Mouse (Mus musculus): ENCODE measurements around the gene Gse1. TPM values are rescaled to one million over a fixed set of nuclear protein-coding genes. Genes with fewer than 3 reads are reported as not detected.

Gene Gse1
- polyA plus RNA-seq, 1 experiment from 2014 or later: 25.3 TPM

DNA sequence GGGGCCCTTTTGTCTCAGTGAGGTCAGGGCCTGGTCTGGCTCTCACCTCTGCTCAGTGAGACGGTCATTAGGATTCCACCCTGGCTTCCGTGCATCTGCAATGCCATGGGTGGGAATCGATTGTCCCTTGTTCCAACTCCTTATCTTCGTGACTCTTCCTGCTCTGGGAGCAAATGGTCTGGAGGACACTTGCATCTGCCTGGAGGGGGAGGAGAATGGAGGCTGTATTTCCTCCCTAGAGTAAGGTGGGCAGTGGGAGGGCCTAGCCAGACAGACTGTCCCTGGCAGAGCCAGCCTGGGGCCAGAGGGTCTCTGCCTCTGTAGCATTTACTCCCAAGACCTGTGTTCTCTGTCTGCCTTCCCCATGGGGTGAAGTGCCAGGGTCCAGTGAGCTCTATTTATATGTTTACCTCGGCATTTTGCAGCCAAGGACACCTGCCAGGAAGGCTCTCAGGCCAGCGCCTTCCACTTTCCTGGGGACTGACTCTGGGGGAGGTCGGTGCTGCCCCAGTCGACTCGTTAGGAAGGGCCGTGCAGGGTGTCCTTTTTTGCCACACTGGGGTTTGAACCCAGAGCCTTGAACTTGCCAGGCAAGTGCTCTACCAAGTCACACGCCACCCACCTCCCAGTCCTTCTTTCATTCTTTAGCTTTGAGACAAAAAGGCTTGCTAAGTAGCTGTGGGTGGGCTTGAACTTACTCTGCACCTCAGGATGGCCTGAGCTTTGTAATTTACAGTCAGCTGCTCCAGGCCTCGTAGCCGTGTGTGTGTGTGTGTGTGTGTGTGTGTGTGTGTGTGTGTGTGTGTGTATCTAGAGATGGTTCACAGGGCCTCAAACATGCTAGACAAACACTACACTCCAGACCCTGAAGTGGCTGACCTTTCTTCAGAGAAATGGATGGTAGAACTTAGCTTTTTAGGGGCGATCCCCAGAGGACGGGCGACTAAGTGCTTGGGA is 265.5 kb downstream of the Gse1 start:
- WGBS: 57% methylated on average over 16 of the region's 16 CpGs
- peak overlapping the region; percentile 98 for H3K4me3 ChIP-seq (ENCODE audit: low read depth, low read length)
- H3K9ac ChIP-seq (ENCODE audit: low read depth, low read length): peak overlapping the region; percentile 32
- peaks cover 85% of the 10 kb centered on the region for H3K4me1 ChIP-seq (replicated peaks; ENCODE audit: control insufficient read depth, insufficient read depth, low read length)
- no peaks in the 10 kb centered on the region for H3K9me3 ChIP-seq (ENCODE audit: control insufficient read depth, low read length)
- peak overlapping the region; percentile 98 for H3K4me2 ChIP-seq
- no peak for DNase-seq (ENCODE audit: low spot score)
- no peaks in the 10 kb centered on the region for H3K36me3 ChIP-seq (ENCODE audit: control insufficient read depth, insufficient read depth, low read length)
- no peaks in the 10 kb centered on the region for H3K27me3 ChIP-seq (replicated peaks; ENCODE audit: control insufficient read depth, insufficient read depth, low read length)
- no peak for ATAC-seq (replicated peaks; ENCODE audit: low FRiP score)
- H3K27ac ChIP-seq (ENCODE audit: low read depth, low read length): peak overlapping the region; percentile 47

DNA sequence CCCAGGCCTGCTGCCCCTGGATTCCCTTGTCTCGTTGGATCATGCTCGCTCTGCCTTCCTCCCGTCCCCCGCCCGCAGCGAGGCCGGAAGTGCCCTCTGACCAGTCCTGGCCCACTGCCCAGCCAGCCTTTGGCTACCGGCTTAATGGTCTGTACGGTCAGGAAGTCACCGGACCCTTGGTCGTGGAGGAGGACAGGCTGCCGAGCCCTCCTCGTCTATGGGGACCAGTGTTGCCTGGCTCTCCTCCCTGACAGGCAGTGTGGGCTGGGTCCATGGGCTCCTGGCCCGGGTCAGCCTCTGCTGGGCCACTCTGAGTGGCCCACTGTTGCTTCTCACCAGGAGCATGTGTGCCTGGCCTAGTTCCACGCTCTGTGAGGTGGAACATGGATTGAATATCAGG is 266.6 kb downstream of the Gse1 start:
- Histone ChIP-seq H3K36me3 (ENCODE audit: control insufficient read depth, insufficient read depth, low read length) (no peaks in the 10 kb centered on the region), H3K4me2 (peak overlapping the region; percentile 98), H3K4me1 (replicated peaks; ENCODE audit: control insufficient read depth, insufficient read depth, low read length) (peaks cover 95% of the 10 kb centered on the region), H3K27ac (ENCODE audit: low read depth, low read length) (peak overlapping the region; percentile 78), H3K4me3 (ENCODE audit: low read depth, low read length) (peak overlapping the region; percentile 29), H3K27me3 (replicated peaks; ENCODE audit: control insufficient read depth, insufficient read depth, low read length) (no peaks in the 10 kb centered on the region), H3K9ac (ENCODE audit: low read depth, low read length) (peak overlapping the region; percentile 32), H3K9me3 (ENCODE audit: control insufficient read depth, low read length) (no peaks in the 10 kb centered on the region)
- WGBS: 51% methylated on average over 15 of the region's 15 CpGs
- ATAC-seq (replicated peaks; ENCODE audit: low FRiP score): no peak
- DNase-seq (ENCODE audit: low spot score): no peak

DNA sequence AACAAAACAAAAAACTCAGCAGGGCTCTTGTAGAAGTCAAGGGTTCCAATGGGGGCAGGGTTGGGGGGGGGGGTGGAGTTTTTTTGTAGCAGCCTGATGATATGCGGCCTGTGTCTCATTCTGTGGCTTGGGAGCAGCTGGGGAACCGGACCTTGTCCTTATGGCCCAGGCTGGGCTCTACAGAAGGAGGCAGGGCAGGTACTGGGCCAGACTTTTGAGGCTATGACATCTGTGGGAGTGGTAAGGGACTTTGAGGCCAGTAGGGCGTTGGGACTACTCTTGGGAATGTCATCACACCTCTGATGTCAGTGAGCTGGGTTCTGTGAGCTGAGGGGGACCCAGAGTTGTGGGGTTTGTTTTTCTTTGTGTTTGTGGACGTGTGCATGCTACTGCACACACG is 267.2 kb downstream of the Gse1 start:
- peak overlapping the region; percentile 98 for H3K4me2 ChIP-seq
- no peaks in the 10 kb centered on the region for H3K27me3 ChIP-seq (replicated peaks; ENCODE audit: control insufficient read depth, insufficient read depth, low read length)
- H3K27ac ChIP-seq (ENCODE audit: low read depth, low read length): peak overlapping the region; percentile 78; the same call in 1 of the 2 replicates
- 0 out of 2 replicates have a peak overlapping the region, but pooled peaks have one; percentile 29 for H3K4me3 ChIP-seq (ENCODE audit: low read depth, low read length)
- H3K36me3 ChIP-seq (ENCODE audit: control insufficient read depth, insufficient read depth, low read length): no peaks in the 10 kb centered on the region
- no peaks in the 10 kb centered on the region for H3K9me3 ChIP-seq (ENCODE audit: control insufficient read depth, low read length)
- ATAC-seq (replicated peaks; ENCODE audit: low FRiP score) (no peak), DNase-seq (ENCODE audit: low spot score) (no peak)
- H3K4me1 ChIP-seq (replicated peaks; ENCODE audit: control insufficient read depth, insufficient read depth, low read length): peaks cover 96% of the 10 kb centered on the region
- H3K9ac ChIP-seq (ENCODE audit: low read depth, low read length): no peak overlapping the region
- WGBS: 64% methylated on average over 5 of the region's 5 CpGs

DNA sequence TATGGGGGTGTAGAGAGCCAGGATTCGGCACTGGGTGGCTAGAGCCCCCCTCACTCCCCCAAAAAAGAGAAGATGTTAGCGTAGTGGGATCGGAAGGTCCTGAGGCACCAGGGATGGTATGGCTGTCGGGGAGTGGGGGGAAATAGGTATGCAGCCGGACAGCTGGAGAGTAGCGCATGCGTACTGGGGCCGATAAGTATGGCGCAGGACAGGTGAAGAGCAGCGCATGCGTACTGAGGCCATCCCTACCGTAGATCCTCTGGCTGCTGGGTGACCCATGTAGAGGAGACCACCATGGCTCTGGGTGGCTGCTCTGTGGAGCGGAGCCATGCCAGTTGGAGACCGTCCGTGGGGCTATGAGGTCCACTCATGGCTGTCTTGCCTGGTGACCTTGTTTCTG is 268.2 kb downstream of the Gse1 start:
- Histone ChIP-seq H3K36me3 (ENCODE audit: control insufficient read depth, insufficient read depth, low read length) (no peaks in the 10 kb centered on the region), H3K9ac (ENCODE audit: low read depth, low read length) (peak overlapping the region; percentile 61; the same call in 1 of the 2 replicates), H3K4me3 (ENCODE audit: low read depth, low read length) (no peak overlapping the region), H3K27ac (ENCODE audit: low read depth, low read length) (peak overlapping the region; percentile 90; the same call in 1 of the 2 replicates), H3K4me1 (replicated peaks; ENCODE audit: control insufficient read depth, insufficient read depth, low read length) (peaks cover 96% of the 10 kb centered on the region), H3K4me2 (peak overlapping the region; percentile 97), H3K9me3 (ENCODE audit: control insufficient read depth, low read length) (no peaks in the 10 kb centered on the region), H3K27me3 (replicated peaks; ENCODE audit: control insufficient read depth, insufficient read depth, low read length) (no peaks in the 10 kb centered on the region)
- WGBS: 92% methylated on average over 15 of the region's 15 CpGs
- no peak for ATAC-seq (replicated peaks; ENCODE audit: low FRiP score)
- DNase-seq (ENCODE audit: low spot score): no peak

DNA sequence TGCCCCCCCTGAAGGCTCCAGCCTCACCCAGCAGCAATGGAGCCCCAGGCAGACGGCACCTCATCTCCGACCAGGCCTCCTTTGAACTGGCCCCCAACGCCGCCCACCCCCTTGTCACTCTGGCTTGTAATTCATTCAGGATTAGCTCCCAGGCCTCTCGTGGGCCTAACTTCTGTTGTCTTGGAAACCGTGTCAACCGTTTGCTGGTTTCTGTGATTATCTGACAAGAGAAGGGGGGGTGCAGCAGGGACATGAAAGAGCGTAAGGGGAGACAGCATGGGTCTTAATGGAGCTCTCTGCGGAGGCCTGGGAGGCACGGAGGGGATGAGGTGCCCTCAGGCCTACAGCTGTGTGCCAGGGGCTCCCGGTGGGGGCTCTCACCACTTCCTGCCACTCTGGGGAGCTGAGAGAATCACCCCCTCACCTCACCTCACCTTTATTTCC is 269.3 kb downstream of the Gse1 start:
- Histone ChIP-seq H3K27ac (ENCODE audit: low read depth, low read length) (peak overlapping the region; percentile 90), H3K9ac (ENCODE audit: low read depth, low read length) (peak overlapping the region; percentile 61), H3K9me3 (ENCODE audit: control insufficient read depth, low read length) (no peaks in the 10 kb centered on the region), H3K4me2 (peak overlapping the region; percentile 97), H3K36me3 (ENCODE audit: control insufficient read depth, insufficient read depth, low read length) (no peaks in the 10 kb centered on the region), H3K27me3 (replicated peaks; ENCODE audit: control insufficient read depth, insufficient read depth, low read length) (no peaks in the 10 kb centered on the region), H3K4me3 (ENCODE audit: low read depth, low read length) (peak overlapping the region; percentile 60), H3K4me1 (replicated peaks; ENCODE audit: control insufficient read depth, insufficient read depth, low read length) (peaks cover 96% of the 10 kb centered on the region)
- WGBS: 17% methylated on average over 11 of the region's 11 CpGs
- no peak for DNase-seq (ENCODE audit: low spot score)
- peak; percentile 13 for ATAC-seq (replicated peaks; ENCODE audit: low FRiP score)

DNA sequence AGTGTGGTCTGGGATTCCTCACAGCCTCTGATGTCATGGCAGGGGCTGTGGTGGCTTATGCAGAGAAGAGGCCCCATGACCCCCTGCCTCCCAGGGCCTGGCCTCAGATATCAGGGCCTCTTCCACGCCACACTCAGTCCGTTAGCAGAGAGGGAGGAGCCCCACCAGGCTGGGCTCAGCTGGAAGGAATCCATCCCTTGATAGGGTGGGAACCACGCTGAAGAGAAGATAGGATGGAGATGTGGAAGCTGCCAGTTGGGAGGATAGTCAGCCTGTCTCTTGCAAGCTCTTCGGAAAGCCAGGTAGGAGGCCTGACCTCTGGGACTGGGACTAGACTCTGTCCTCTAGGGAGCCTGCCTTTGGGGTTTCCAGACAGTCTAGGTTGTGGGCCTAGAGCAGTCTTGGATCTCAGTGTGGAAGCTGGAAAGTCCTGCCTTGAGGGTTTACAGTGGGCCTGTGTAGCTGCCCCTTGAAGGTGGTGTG is 270.1 kb downstream of the Gse1 start:
- H3K9me3 ChIP-seq (ENCODE audit: control insufficient read depth, low read length): no peaks in the 10 kb centered on the region
- H3K4me2 ChIP-seq: peak overlapping the region; percentile 97
- H3K27ac ChIP-seq (ENCODE audit: low read depth, low read length): peak overlapping the region; percentile 90
- H3K9ac ChIP-seq (ENCODE audit: low read depth, low read length): peak overlapping the region; percentile 61
- H3K27me3 ChIP-seq (replicated peaks; ENCODE audit: control insufficient read depth, insufficient read depth, low read length): no peaks in the 10 kb centered on the region
- ATAC-seq (replicated peaks; ENCODE audit: low FRiP score): peak; percentile 86
- peak overlapping the region; percentile 60 for H3K4me3 ChIP-seq (ENCODE audit: low read depth, low read length)
- 7% methylated on average over 4 of the region's 4 CpGs for WGBS
- H3K4me1 ChIP-seq (replicated peaks; ENCODE audit: control insufficient read depth, insufficient read depth, low read length): peaks cover 96% of the 10 kb centered on the region
- peak; percentile 70 for DNase-seq (ENCODE audit: low spot score)
- no peaks in the 10 kb centered on the region for H3K36me3 ChIP-seq (ENCODE audit: control insufficient read depth, insufficient read depth, low read length)

DNA sequence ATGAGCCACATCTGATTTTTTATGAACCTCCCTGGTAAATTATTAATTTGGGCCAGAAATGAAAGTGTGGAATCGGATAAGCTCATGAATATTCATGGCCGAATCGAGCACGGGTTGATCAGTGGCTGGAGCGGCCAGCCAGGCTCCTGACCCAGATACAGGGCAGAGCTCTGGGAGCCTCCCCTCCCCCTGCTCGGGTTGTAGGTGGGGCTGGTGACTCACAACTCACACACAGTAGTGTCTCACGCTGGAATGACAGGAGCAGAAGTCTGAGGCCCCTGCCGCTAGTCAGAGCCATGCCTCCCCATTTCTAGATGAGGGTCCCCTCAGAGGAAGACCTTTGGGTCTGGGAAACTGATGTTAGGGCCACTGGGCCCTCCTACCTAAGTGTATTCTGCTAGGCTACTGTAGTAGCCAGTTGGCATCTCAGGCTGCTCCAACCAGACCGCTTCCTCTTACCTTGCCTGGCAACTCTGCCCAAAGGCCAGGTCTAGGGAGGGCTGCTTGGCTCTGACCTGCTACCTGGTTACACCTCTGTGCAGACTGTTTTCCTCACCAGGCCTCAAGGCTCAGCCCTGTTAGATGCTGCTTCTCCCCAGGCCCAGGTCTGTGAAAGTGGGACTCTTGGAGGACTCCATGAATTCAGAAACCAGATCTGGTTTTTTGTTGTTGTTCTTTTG is 270.8 kb downstream of the Gse1 start:
- Histone ChIP-seq H3K9ac (ENCODE audit: low read depth, low read length) (peak overlapping the region; percentile 61), H3K27ac (ENCODE audit: low read depth, low read length) (peak overlapping the region; percentile 90), H3K4me2 (peak overlapping the region; percentile 97), H3K27me3 (replicated peaks; ENCODE audit: control insufficient read depth, insufficient read depth, low read length) (no peaks in the 10 kb centered on the region), H3K4me3 (ENCODE audit: low read depth, low read length) (peak overlapping the region; percentile 60), H3K36me3 (ENCODE audit: control insufficient read depth, insufficient read depth, low read length) (no peaks in the 10 kb centered on the region), H3K9me3 (ENCODE audit: control insufficient read depth, low read length) (no peaks in the 10 kb centered on the region), H3K4me1 (replicated peaks; ENCODE audit: control insufficient read depth, insufficient read depth, low read length) (peaks cover 95% of the 10 kb centered on the region)
- peak; percentile 73 for ATAC-seq (replicated peaks; ENCODE audit: low FRiP score)
- WGBS: 16% methylated on average over 9 of the region's 9 CpGs
- peak; percentile 68 for DNase-seq (ENCODE audit: low spot score)

DNA sequence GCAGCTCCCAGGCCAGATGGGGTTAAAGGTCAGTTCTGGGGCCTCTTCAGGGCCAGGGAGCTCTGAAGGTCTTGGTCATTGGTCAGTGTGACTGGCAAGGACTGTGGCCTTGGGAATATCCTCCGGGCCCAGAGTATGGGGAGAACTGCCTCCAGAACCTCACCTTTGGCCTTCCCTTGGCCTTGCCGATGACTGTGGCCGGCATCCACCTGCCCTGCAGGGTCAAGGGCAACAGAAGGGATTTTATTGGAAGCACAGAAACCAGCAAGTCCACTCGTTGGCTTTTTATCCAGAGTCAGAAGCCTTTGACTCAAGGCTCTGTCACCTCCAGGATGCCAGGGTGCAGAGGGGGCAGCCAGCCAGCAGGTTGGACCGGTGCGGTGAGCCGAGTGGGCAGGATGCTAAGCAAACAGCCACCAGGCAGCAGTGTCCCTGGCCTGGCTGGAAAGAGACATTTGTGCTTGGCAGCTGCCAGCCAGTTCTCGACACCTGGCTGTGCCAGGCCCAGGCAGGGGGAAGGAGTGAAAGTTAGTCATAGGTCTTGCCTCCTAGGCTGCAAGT is 272.5 kb downstream of the Gse1 start:
- H3K9me3 ChIP-seq (ENCODE audit: control insufficient read depth, low read length): no peaks in the 10 kb centered on the region
- H3K27ac ChIP-seq (ENCODE audit: low read depth, low read length): peak overlapping the region; percentile 74
- no peaks in the 10 kb centered on the region for H3K36me3 ChIP-seq (ENCODE audit: control insufficient read depth, insufficient read depth, low read length)
- H3K4me2 ChIP-seq: peak overlapping the region; percentile 28
- DNase-seq (ENCODE audit: low spot score) (no peak), ATAC-seq (replicated peaks; ENCODE audit: low FRiP score) (no peak)
- H3K27me3 ChIP-seq (replicated peaks; ENCODE audit: control insufficient read depth, insufficient read depth, low read length): no peaks in the 10 kb centered on the region
- WGBS: 80% methylated on average over 8 of the region's 8 CpGs
- no peak overlapping the region; the same call in 1 of the 2 replicates for H3K4me3 ChIP-seq (ENCODE audit: low read depth, low read length)
- no peak overlapping the region for H3K9ac ChIP-seq (ENCODE audit: low read depth, low read length)
- H3K4me1 ChIP-seq (replicated peaks; ENCODE audit: control insufficient read depth, insufficient read depth, low read length): peaks cover 95% of the 10 kb centered on the region

Data from liver, embryonic 11.5 days (tissue).